Mouse (Mus musculus) forebrain, embryonic 14.5 days (tissue): Measurements from ENCODE around the gene Prkar2b. TPM values are rescaled to one million over a fixed set of nuclear protein-coding genes. Genes with fewer than 3 reads are reported as not detected.

Source experiments
- ATAC-seq: fragments of 200-750 bp; cut with Nextera tagmentation; 2 replicates; pipeline ENCODE4 v1.8.0; 2017; ENCODE audit warnings: mild to moderate bottlenecking, moderate library complexity
- DNase-seq: peaks from one replicate; pipeline ENCODE4 v3.0.0-alpha.2; 2015; ENCODE audit warnings: low spot score
- H3K27ac ChIP-seq: fragments of 300-500 bp; sonication (generic); 2 replicates; pipeline ENCODE4 v1.5.1; 2014; ENCODE audit warnings: low read depth, mild to moderate bottlenecking, control low read depth, low read length, moderate library complexity
- H3K27me3 ChIP-seq: fragments of 300-500 bp; sonication (generic); replicated peaks from 2 replicates; pipeline ENCODE4 v1.6.1; 2014; ENCODE audit warnings: low read length, control low read depth, mixed read lengths; ENCODE audit not compliant: control insufficient read depth, insufficient read depth
- H3K36me3 ChIP-seq: fragments of 300-500 bp; sonication (generic); 2 replicates; pipeline ENCODE4 v1.6.1; 2014; ENCODE audit warnings: low read length, control low read depth; ENCODE audit not compliant: control insufficient read depth, insufficient read depth
- H3K4me1 ChIP-seq: fragments of 300-500 bp; sonication (generic); 2 replicates; pipeline ENCODE4 v1.6.1; 2014; ENCODE audit warnings: antibody characterized with exemption, low read length, control low read depth; ENCODE audit not compliant: control insufficient read depth, insufficient read depth
- H3K4me2 ChIP-seq: fragments of 300-500 bp; sonication (generic); 2 replicates; pipeline ENCODE4 v1.6.1; 2014; ENCODE audit warnings: mild to moderate bottlenecking, control low read depth, low read length
- H3K4me3 ChIP-seq: fragments of 300-500 bp; sonication (generic); 2 replicates; pipeline ENCODE4 v1.5.1; 2014; ENCODE audit warnings: low read depth, low read length, control low read depth
- H3K9ac ChIP-seq: fragments of 300-500 bp; sonication (generic); 2 replicates; pipeline ENCODE4 v1.6.1; 2014; ENCODE audit warnings: mild to moderate bottlenecking, low read length, control low read depth, moderate library complexity
- H3K9me3 ChIP-seq: fragments of 300-500 bp; sonication (generic); replicated peaks from 2 replicates; pipeline ENCODE4 v1.6.1; 2016; ENCODE audit warnings: low read length, control low read depth, mixed read lengths; ENCODE audit not compliant: control insufficient read depth
- WGBS: fragments of 180-500 bp; shearing (Covaris S2); extraction: QIAGEN DNeasy Blood & Tissue Kit; methylation state at CpG from one replicate; pipeline ENCODE4 v1.1.7; 2014; 5-methylcytosine and 5-hydroxymethylcytosine counted together
- polyA plus RNA-seq: library from polyadenylated mRNA; unstranded; fragments of >200 nt; fragmentation: Nextera tagmentation; extraction: Ambion mirVana; gene quantifications from 2 replicates; pipeline ENCODE4 v1.2.1, GENCODE M21; 2014

Prkar2b gene
- polyA plus RNA-seq, 1 experiment from 2014 or later = 114 TPM

- peaks cover 4% of the 10 kb centered on the region; the same call in 1 of the 2 replicates for H3K9me3 ChIP-seq
- no peak overlapping the region for H3K4me2 ChIP-seq
- H3K9ac ChIP-seq = no peak overlapping the region
- DNase-seq = no peak
- no peak overlapping the region for H3K4me3 ChIP-seq
- WGBS = 16% methylated on average over 8 of the region's 8 CpGs
- H3K27me3 ChIP-seq = no peaks in the 10 kb centered on the region
- no peak overlapping the region for H3K27ac ChIP-seq
- no peaks in the 10 kb centered on the region for H3K4me1 ChIP-seq
- no peak for ATAC-seq
- H3K36me3 ChIP-seq = no peaks in the 10 kb centered on the region
These were observed 51.7 kb downstream of the Prkar2b start for GRCm38 (mm10) chr12:32009267-32009984.

- Histone ChIP-seq H3K4me3 (no peak overlapping the region), H3K9me3 (peaks cover 4% of the 10 kb centered on the region; the same call in 1 of the 2 replicates), H3K27ac (no peak overlapping the region), H3K27me3 (no peaks in the 10 kb centered on the region), H3K36me3 (no peaks in the 10 kb centered on the region), H3K4me2 (no peak overlapping the region), H3K9ac (no peak overlapping the region), H3K4me1 (no peaks in the 10 kb centered on the region)
- no peak for ATAC-seq
- no peak for DNase-seq
- WGBS = 85% methylated on average over 5 of the region's 5 CpGs
These were observed 52.4 kb downstream of the Prkar2b start for GRCm38 (mm10) chr12:32008728-32009127.

DNA sequence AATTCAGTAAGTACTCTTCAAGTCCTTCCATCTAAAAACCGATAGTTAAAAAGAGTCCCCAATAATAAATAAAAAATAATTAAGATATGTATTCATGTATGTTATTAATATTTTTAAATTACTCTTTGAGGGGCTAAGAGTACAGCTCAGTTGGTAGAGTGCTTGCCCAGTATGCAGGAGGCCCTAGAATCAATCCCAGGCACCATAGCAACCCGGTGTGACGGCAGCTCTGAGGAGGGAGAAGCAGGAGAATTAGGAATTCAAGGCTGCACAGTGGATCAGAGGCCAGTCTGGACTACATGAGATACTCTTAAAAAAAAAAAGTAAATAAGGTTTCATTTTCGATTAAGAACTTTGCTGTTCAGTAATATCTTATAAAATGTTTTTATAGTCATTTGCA, 53.5 kb downstream of the Prkar2b start:
- ATAC-seq (no peak), DNase-seq (no peak)
- Histone ChIP-seq H3K27ac (no peak overlapping the region), H3K4me1 (no peaks in the 10 kb centered on the region), H3K27me3 (no peaks in the 10 kb centered on the region), H3K4me2 (no peak overlapping the region), H3K9ac (no peak overlapping the region), H3K4me3 (no peak overlapping the region), H3K36me3 (no peaks in the 10 kb centered on the region), H3K9me3 (peaks cover 4% of the 10 kb centered on the region; the same call in 1 of the 2 replicates)
- WGBS = 87% methylated on average over 4 of the region's 4 CpGs

DNA sequence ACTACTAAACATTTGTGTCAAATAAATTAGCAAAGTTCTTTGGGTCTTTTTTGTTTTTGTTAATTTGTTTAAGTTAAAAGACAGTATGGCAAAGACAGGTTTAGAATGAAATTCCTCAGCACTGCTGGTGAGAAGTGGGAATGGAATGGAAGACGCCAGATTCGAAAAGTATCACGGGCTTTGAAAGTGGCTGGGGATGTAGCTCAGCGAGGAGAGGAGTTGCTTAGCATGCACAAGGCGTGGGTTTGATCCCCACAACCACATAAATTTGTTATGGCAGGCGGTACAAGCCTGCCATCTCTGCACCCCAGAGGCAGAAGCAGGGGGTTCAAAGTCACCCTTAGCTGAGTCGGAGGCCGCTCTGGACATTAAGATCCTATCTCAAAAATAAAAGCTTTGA, 54.1 kb downstream of the Prkar2b start:
- H3K4me1 ChIP-seq = no peaks in the 10 kb centered on the region
- 96% methylated on average over 8 of the region's 8 CpGs for WGBS
- no peak overlapping the region for H3K4me3 ChIP-seq
- H3K9me3 ChIP-seq = peaks cover 4% of the 10 kb centered on the region; the same call in 1 of the 2 replicates
- ATAC-seq (no peak), DNase-seq (no peak)
- no peaks in the 10 kb centered on the region for H3K27me3 ChIP-seq
- H3K9ac ChIP-seq = no peak overlapping the region
- no peak overlapping the region for H3K4me2 ChIP-seq
- H3K27ac ChIP-seq = no peak overlapping the region
- H3K36me3 ChIP-seq = no peaks in the 10 kb centered on the region

DNA sequence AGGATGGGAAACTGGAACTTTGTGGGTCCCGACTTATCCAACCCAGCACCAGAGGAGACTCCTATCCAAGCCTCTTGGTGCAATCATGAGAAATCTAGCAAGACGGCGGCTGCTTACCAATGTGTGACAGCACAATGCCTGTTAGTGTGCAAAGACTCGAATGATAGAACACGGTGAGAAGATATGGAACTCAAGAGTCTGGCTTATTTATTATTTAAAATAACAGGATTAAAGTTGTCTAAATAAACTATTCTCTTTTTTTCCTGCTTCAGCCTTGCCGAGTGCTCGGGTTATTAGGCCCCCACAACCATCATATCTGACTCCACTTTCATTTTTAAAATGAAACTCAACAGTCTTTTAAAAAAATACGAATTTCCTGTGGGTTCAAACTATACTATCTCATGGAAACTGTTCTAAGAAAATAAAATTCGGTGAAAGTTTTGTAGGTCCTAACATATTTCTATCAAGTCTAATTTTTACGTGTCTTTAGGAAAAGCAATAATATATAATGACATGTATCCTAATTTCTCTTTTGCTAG, 54.6 kb downstream of the Prkar2b start:
- no peak overlapping the region for H3K27ac ChIP-seq
- H3K4me2 ChIP-seq = no peak overlapping the region
- no peak overlapping the region for H3K9ac ChIP-seq
- no peak for ATAC-seq
- H3K4me1 ChIP-seq = no peaks in the 10 kb centered on the region
- DNase-seq = no peak
- H3K4me3 ChIP-seq = no peak overlapping the region
- no peaks in the 10 kb centered on the region for H3K27me3 ChIP-seq
- H3K36me3 ChIP-seq = no peaks in the 10 kb centered on the region
- peaks cover 4% of the 10 kb centered on the region; the same call in 1 of the 2 replicates for H3K9me3 ChIP-seq
- 91% methylated on average over 10 of the region's 10 CpGs for WGBS

GRCm38 (mm10) chr12:32000464-32000863, 60.6 kb downstream of the Prkar2b start:
- Histone ChIP-seq H3K27me3 (no peaks in the 10 kb centered on the region), H3K9me3 (no peaks in the 10 kb centered on the region), H3K4me3 (no peak overlapping the region), H3K4me2 (no peak overlapping the region), H3K9ac (no peak overlapping the region), H3K27ac (no peak overlapping the region), H3K36me3 (no peaks in the 10 kb centered on the region), H3K4me1 (peaks cover 4% of the 10 kb centered on the region; the same call in 1 of the 2 replicates)
- ATAC-seq = no peak
- no peak for DNase-seq
- 92% methylated on average over 7 of the region's 7 CpGs for WGBS

DNA sequence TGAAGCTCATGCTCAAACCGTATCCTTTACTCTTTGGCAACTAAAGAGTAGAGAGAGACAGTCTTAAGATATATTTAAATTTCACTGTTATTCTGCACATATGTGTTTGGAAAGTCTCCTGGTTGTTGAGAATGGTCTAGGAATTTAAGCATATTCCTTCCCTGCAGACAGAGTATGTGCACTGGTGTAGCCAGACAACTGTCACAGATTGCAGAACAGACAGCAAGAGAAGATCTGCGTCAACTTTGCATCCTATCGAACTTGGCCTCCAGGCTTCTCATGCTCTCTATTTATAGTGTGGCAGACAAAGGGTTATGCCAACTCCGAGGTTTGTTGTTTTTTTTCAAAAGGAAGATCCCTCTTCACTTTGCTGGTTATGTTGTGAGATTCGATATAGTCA, 62.4 kb downstream of the Prkar2b start:
- H3K4me3 ChIP-seq = no peak overlapping the region
- H3K27me3 ChIP-seq = no peaks in the 10 kb centered on the region
- WGBS = 82% methylated on average over 5 of the region's 5 CpGs
- DNase-seq (peak; percentile 34), ATAC-seq (peak; percentile 24; the same call in 1 of the 2 replicates)
- no peak overlapping the region for H3K27ac ChIP-seq
- no peaks in the 10 kb centered on the region for H3K36me3 ChIP-seq
- peaks cover 4% of the 10 kb centered on the region; the same call in 1 of the 2 replicates for H3K4me1 ChIP-seq
- H3K4me2 ChIP-seq = no peak overlapping the region
- no peaks in the 10 kb centered on the region for H3K9me3 ChIP-seq
- H3K9ac ChIP-seq = no peak overlapping the region

GRCm38 (mm10) chr12:31997328-31997878, 63.7 kb downstream of the Prkar2b start:
- H3K27ac ChIP-seq = no peak overlapping the region
- DNase-seq (no peak), ATAC-seq (no peak)
- H3K9ac ChIP-seq = no peak overlapping the region
- H3K4me3 ChIP-seq = no peak overlapping the region
- no peak overlapping the region for H3K4me2 ChIP-seq
- H3K4me1 ChIP-seq = peaks cover 4% of the 10 kb centered on the region; the same call in 1 of the 2 replicates
- H3K36me3 ChIP-seq = no peaks in the 10 kb centered on the region
- no peaks in the 10 kb centered on the region for H3K9me3 ChIP-seq
- 63% methylated on average over 3 of the region's 3 CpGs for WGBS
- H3K27me3 ChIP-seq = no peaks in the 10 kb centered on the region

GRCm38 (mm10) chr12:31996877-31997276, 64.2 kb downstream of the Prkar2b start:
- peaks cover 4% of the 10 kb centered on the region; the same call in 1 of the 2 replicates for H3K4me1 ChIP-seq
- H3K9ac ChIP-seq = no peak overlapping the region
- no peak overlapping the region for H3K4me2 ChIP-seq
- ATAC-seq (no peak), DNase-seq (no peak)
- WGBS = 82% methylated on average over 5 of the region's 5 CpGs
- no peaks in the 10 kb centered on the region for H3K27me3 ChIP-seq
- H3K36me3 ChIP-seq = no peaks in the 10 kb centered on the region
- no peak overlapping the region for H3K27ac ChIP-seq
- H3K4me3 ChIP-seq = no peak overlapping the region
- no peaks in the 10 kb centered on the region for H3K9me3 ChIP-seq
